Mouse (Mus musculus) bone marrow, adult 2 months (tissue): ENCODE measurements around the gene Rhod.

ENCODE experiments used
- CTCF ChIP-seq: fragments of 200-500 bp; IDR thresholded peaks from 2 replicates; pipeline ENCODE4 v1.5.1; 2011; ENCODE audit warnings: low read length, control low read depth; ENCODE audit not compliant: control insufficient read depth, insufficient read depth
- POLR2A ChIP-seq: fragments of 200-500 bp; IDR thresholded peaks from 2 replicates; pipeline ENCODE4 v1.6.1; 2011; ENCODE audit warnings: low read depth, mild to moderate bottlenecking, control low read depth, low read length, borderline replicate concordance; ENCODE audit not compliant: control insufficient read depth

DNA sequence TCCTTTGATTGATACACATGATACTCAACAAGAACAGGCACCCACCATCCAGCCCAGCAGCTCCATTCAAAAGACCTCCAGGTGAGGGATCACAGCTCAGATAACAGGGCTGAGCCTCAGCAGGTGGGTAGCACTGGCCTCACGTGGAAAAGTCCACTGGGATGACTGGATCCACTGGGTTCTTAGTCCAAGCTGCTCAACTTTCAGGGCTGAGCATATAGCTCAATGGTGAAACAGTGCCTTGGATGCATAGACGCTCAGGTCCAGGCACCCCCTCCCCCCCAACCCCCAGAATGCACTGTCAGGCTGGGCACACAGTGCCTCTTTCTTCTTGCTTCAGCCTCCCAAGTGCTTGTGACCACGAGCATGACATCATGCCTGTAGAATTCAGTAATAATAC, 16.2 kb downstream of the Rhod start:
- TF ChIP-seq CTCF = no peak
- TF ChIP-seq POLR2A = no peak
